Mouse (Mus musculus): ENCODE data around the gene Esrra.

Esrra gene

GRCm38 (mm10) chr19:6940396-6941351 lies 19.1 kb upstream of the Esrra start:
- DNase-seq (ENCODE audit: low spot score): no peak

DNA sequence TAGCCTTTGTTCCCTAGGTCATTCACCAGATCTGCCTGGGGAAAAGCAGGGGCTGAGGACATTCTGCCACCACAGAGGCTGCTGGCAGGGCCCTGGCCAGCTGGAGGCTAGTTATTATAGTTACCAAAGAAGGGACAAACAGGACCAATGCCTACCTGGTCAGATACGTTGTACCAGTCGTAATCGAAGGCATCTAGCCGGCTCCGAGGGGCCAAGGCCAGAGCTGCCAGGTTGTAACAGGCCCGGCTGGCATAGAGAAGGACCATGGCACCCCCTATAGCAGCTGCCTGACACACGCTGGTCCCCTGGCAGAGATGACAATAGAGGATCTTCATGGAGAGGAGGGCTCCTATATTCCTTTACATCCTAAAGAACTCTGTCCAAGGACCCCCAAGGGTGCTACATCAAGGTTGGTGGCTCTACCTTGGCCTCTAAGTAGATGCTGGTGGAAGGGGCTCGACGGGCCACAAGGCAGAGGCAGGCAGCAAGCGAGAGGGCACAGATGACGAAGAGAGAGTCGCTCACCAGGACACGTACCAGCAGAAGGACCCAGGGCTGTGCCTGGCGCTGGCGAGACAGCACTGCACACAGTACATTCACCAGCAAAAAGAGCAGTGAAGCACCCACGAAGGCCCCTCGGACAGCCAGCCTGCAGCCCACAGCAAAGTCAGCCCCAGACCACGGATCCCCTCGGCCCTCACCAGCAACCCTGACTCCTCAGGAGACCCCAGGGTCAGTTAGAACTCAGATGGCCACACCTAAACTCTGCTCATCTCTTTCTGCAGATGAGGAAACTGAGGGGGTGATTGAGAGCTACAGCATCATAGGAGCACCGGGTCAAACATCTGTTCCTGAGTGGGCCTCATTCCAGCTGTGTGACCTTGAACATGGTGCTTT lies 17.7 kb upstream of the Esrra start:
- DNase-seq (ENCODE audit: low spot score): no peak

- DNase-seq (ENCODE audit: low spot score): no peak
These were observed 16.2 kb upstream of the Esrra start for GRCm38 (mm10) chr19:6937541-6938465.

GRCm38 (mm10) chr19:6936299-6936698 lies 14.7 kb upstream of the Esrra start:
- no peak for DNase-seq (ENCODE audit: low spot score)

- no peak for DNase-seq (ENCODE audit: low spot score)
These were observed 12.8 kb upstream of the Esrra start, which contains the start of gene Kcnk4 for GRCm38 (mm10) chr19:6934195-6934977. TSS of gene Kcnk4 (minus strand) at chr19:6934515.

GRCm38 (mm10) chr19:6933436-6934194 lies 12.0 kb upstream of the Esrra start:
- DNase-seq (ENCODE audit: low spot score): no peak

- DNase-seq (ENCODE audit: low spot score): no peak
These were observed 11.5 kb upstream of the Esrra start for GRCm38 (mm10) chr19:6933102-6933435.

DNA sequence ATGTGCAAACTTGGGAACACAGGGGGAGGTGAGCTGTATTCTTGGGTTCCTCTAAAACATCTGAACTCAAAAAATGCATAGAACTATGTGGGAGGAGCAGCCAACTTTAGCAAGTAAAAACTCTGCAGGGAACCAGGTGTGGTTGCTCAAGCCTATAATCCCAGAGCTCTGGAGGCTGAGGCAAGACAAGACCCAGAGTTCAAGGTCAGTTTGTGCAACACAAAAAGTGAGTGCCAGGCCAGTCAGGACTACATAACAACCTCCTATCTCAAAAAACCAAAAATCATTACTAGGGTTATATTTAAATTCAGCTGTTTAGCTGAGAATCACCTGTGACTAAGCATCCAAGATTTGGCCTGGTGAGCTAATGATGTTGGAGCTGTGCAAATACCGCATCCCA lies 10.4 kb upstream of the Esrra start:
- no peak for DNase-seq (ENCODE audit: low spot score)

- no peak for DNase-seq (ENCODE audit: low spot score)
These were observed 9.4 kb upstream of the Esrra start for GRCm38 (mm10) chr19:6931002-6931401.

GRCm38 (mm10) chr19:6928080-6928479 lies 6.5 kb upstream of the Esrra start:
- DNase-seq (ENCODE audit: low spot score): no peak

GRCm38 (mm10) chr19:6926559-6927255 lies 5.1 kb upstream of the Esrra start:
- DNase-seq (ENCODE audit: low spot score): no peak

GRCm38 (mm10) chr19:6925611-6926329 lies 4.2 kb upstream of the Esrra start:
- no peak for DNase-seq (ENCODE audit: low spot score)

DNA sequence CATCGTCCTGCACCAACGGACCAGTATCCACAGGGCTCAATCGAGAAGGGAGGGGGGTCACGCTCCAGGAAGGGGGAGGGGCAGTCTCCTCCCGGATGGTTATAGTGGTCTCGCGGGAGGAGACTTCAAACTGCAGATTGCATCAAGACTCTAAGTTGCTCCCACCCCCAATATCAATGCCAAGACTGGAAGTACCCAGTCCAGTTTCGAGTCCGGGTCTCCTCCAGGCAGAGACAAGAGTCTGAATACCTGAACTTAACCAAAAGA lies 3.6 kb upstream of the Esrra start, which contains the start of gene Catsperz:
Catsperz (minus strand) TSS at position 74 of the 267 bp plus-strand sequence.
- DNase-seq (ENCODE audit: low spot score): no peak

DNA sequence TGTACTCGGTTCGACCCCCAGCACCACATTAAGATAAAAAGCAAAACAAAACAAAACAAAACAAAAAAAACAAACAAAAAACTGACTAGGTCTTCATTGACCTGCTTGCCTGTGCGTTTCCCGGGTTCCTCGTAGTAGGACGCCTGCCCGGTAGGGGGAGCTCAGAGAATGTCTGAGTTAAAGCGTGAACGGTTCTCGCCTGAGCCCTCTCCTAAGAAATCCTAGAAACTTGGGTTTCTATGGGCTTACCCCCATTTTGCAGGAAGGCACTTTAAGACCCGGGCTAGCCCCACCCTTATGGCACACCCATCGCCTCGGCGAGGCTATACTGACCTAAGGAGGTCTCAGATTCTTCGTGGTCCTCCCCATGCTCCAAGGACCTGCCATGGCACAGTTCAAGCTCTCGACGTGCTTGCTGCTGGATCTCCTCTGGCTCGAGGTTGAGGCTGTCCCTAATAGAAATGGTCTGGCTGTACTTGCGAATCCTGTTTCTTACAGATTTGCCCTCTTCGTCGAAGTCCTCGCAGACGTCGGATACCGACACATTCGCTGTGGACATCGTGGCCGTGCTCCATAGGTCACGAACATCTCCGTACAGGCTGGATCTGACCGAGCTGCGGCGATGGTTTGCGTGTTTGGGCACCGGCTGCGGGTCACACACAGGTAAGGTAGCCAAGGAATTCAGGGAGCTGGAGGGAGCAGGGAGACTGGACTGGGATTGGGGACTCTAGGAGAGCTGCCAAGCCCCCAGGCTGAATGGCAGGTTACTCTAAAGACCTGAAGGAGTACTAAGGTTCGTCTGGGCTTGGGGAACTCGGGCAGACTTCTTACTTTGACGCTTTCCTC lies 3.1 kb upstream of the Esrra start:
- DNase-seq (ENCODE audit: low spot score): peak; percentile 64

- no peak for DNase-seq (ENCODE audit: low spot score)
These were observed 1.5 kb upstream of the Esrra start for GRCm38 (mm10) chr19:6922901-6923735.

- no peak for DNase-seq (ENCODE audit: low spot score)
These were observed 624 bp downstream of the Esrra start for GRCm38 (mm10) chr19:6920741-6921636.
